Mouse (Mus musculus) T-helper 17 cell (primary cell): ENCODE measurements at regions not wholly inside any gene's neighbourhood (a gene's known extent, or its start where the extent isn't known, plus 50 kb on each side); places are given as distances from the start of the nearest gene placed in this dataset.
"Not testable (repeated sequence)": the region's sequence is repeated elsewhere in the genome, so short reads cannot be mapped to it uniquely, and the experiment has no call there.

Source experiments
- in situ Hi-C, 2 experiments: fragments of 300-600 bp; cut with MboI, MseI; formaldehyde crosslinking; loops; 1 replicate in 1 of 2; 2 replicates in 1 of 2; pipeline ENCODE4 v1.15.1; 2025; ENCODE audit warnings: high pct_unique_total_duplicates in 2 of 2

DNA sequence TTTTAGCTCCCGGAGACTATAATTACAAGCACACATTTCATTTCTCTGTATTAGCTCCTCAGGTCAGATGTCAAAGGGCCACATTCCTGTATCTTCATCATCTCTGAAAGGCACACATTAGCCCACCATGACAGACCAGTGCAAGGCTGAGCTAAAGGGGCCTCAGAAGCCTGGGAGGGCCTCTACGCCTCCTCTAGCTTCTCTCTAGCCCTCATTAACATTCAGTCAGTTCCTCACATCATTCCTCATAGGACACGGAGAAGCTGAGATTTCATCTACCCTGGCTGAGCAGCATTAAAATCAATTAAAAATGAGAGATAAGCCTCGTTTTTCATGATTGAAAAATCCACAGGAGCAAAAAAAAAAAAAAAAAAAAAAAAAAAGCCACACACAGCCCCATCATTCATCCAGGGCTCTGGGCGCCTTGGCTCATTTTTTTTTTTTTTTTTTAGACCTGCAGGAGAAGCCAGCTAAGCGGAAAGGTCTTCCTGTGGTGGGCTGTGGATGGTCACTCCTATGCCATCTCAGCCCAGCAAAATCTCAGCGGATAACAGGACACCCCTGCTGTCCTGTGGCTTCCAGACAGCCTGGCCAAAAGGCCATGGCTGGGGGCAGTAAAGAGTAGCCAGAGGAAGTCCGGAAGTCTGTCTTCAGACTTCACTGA, 82.5 kb downstream of the Rhob start:
- in situ Hi-C loops: no loop called here

DNA sequence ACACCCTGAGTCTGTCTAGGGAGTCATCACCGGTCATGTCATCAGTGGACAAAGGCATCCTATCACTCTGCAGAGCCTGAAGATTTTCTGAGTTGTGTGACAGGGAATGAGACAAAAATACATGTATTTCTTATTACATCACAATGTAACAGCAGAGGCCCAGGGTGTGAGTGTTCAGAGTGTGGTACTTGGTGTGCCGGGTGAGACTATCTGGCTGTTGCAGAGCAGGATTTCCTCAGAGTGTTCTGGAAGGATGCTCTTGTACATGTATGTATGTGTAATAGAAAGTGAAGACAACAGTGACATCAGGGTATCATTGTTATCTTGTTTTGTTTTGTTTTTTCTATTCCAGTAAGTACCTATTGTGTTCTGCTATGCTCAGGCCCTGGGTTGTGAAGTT, 87.7 kb downstream of the Rhob start:
- in situ Hi-C loops: no loop called here

DNA sequence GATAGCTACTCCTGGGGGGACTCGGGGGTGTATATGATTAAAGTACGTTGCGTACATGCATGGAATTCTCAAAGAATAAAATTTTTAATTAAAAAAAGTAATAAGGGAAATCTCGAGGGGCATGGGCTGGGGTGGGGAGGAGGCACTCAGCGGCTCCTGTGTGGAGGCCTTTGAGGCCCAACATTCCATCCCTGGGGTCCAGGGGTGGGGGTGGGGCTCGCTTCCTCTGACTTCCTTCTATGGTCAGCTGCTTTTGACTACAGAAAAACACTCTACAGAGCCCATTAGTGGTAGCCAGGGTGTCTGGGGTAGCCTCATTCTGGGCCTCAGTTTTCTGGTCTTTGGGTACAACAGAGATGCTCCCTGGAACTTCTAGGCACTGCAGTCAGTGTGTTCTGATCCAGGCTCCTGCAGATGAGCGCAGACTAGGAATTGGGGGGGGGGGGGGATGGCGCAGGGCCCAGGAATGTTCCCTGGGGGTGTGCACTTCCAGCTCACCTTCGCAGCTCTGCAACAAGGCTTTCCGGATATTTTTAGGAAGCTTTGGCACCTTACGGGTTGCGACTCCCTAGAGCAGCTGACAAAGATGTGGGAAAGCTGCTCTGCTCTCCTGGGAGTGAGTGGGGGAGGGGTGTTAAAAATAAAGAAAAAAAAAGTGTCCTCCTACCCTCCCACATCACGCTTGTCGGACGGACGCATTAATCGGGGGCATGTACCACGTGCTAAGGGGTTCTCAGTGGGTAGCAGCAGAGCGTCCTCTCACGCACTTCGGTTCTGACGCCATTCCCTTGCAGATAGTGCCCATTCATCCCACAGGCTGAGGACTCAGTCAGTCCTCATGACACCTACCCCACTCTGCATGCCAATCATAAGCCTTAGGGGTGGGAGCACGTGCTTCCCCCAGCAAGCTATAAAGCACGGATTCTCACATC, 89.1 kb downstream of the Rhob start:
- in situ Hi-C loops: no loop called here

DNA sequence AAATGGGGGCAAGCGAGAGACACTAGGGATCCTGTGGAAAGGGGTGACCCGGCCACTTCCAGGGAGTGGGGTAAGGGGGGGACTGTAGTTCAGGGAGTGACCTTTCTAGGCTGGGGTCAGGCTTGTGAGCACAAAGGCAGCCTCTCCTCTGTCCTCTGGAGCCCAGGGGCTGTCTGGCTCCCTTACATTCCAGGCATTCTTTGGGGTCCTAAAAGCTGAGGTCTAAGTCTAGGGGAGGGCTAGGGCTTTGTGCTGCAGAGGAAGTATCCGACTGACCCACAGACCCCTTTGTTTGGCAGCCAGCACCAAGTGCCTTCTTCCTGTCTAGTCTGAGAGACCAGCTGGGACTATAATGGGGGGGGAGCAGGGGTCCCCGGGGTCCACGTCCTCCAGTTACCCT, 88.9 kb downstream of the Hs1bp3 start:
- in situ Hi-C loops: no loop called here

DNA sequence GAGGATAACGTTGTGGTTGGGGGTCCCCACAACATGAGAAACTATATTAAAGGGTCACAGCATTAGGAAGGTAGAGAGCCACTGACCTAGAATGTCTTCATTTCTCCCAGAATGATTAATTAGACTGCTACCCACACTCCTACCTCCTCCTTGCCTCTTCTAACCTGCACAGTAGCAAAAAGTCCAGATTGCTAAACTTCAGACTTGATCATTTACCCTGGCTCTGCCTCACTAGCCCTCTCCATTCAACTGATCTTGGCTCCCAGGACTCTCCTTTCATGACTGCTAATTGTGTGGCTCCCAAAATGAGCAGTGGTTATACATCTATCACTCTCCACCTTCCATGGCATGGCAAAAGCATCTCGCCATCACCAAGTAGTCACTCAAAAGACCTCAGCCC, 88.1 kb downstream of the Hs1bp3 start:
- in situ Hi-C loops: no loop called here

DNA sequence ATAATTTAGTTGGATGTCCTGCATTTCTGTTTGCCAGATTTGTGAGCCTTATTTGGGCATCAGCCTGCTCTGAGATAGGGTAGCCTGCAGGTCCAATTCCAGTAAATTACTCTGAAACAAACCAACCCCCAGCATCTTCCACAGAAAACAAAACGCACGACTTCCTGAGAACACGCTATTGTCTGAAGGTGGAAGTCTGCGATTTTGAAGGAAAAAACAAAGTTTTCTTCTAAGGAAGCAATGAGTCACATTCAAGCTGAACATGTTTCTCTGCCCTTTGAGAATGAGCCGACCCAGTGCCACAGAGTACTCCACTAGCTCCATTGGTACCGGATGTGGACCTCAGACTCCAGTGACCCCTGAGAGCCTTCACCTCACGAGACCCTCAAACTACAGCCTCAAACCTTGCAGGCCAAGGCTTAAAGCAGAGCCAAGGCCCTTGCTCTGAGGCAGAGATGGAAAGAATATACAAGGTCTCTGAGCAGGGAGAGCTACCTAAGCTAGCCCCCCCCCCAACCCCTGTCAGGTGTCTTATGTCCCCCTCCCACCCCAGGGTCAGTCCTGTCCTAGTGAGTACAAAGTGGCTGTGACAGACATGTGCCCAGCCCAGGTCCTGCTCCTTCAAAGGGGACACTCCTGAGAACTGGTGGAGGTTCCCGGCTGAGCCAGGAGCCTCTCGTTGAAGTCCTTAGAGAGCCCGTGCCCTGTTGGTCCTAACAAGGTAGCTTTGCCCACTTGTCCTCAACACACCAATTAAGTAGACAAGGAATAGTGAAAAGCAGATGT, 87.3 kb downstream of the Hs1bp3 start:
- in situ Hi-C loops: no loop called here

DNA sequence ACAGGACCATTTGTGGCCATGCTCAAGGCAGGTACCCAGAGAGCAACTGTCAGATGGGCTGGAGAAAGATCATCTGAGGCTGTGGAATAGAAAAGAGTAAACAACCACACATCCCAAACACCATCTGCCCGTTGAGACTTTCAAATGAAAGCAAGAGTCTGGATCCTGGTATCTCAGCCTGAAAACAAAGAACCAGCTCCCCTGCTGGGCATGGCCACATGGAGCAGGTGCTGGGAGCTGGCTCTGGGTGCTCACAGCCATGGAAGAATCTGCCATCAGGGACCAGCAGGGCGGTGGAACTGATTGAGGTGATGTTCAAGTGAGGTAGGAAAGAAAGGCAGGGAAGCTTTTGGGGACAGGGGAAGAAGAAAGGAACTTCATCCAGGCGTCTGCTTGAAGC, 85.6 kb downstream of the Hs1bp3 start:
- in situ Hi-C loops: no loop called here

DNA sequence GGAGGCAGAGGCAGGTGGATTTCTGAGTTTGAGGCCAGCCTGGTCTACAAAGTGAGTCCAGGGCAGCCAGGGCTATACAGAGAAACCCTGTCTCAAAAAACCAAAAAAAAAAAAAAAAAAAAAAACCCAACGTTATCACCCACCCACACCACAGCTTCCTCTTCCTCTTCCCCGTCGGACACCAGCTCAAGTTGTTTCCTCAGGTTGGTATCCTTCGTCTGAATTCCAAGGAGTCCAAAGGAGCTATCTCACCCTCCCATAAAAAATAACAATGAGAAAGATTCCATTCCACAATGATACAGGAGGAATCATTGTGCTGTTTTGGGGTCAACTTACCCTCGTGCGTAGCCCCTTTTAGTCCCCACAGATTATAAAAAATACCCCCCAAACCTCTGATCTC, 83.2 kb downstream of the Hs1bp3 start:
- in situ Hi-C loops: not testable (repeated sequence)

DNA sequence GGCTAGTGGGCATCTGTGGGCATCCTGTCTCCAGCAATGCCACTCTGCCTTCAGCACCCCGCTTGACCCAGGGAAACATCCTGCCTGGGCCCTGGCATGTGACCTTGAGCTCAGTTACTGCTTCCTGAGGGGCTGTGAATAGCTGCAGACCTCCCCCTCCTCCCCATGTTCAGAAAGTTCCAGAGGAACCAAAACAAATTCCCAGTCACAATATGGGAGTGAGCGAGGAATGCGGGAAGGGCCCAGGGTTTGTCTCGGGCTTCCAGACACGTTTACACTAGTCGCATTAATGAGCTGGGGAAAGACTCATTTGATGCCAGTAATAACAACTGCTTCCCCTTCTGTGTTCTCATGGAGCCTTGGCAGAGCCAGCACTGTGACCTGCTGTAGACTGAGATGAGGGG, 81.7 kb downstream of the Hs1bp3 start:
- in situ Hi-C loops: no loop called here

DNA sequence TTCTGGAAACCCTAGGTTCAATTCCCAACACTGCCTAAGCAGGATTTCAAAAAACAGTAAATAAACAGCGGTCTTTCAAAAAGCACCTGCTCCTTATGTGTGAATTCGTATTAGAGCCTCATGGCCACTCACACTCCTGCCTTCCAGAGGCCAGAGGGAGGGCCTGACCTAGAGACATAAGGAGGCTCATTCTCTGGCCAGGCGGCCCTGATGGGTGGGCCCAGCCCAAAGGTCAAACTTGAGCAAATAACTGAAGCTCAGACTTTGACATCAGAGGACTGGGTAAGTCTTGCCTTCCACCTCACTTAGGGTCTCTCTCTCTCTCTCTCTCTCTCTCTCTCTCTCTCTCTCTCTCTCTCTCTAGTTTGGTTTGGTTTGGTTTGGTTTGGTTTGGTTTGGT, 80.7 kb downstream of the Hs1bp3 start:
- in situ Hi-C loops: no loop called here
